Mouse (Mus musculus) frontal cortex, postnatal 10 days (tissue): ENCODE data around the gene Polr3h.

Experiments
- DNase-seq, 2 experiments: peaks; one replicate each; pipeline ENCODE4 v3.0.0; 2022; ENCODE audit warnings: low spot score in 2 of 2, mixed read lengths in 1 of 2

Polr3h gene

DNA sequence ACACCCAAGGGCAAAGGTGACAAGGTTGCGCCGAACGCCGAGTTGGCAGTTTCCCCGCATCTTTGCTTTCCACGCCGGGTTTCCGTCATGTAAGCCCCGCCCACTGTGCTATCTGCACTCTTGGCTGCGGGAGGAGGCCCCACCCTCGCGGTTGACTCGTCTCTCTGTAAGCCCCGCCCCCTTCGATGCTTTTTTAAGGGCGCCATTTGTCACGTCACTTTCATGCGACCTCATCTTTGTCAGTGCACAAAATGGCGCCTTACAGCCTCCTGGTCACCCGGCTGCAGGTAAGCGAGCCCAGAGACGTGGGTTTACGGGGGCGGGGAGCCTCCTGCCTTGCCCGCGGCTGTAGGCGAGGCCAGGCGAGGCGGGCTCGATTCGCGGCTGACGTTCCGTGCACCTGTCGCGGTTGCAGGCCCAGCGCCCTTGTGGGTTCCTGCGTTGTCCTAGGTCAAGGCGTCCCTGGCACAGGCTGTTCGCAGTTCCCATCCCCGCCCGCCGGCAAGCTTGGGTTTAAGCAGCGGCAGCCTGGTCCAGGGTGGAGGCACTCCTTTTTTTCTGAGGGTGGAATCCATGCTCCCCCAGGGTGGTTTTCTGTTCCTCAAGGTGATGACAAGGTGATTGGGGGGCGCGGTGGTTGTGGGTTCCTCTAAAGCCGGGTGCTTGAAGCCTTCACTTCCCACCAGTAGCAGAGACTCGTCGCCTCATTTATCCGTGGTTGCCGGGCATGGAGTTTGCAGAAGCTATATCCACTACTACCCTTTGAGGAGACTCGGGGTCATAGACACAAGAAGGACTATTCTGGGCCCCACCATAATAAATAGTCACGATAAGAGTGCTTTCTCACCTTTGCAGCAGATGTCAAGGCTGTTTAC lies 53.5 kb downstream of the Polr3h start, which contains the start of gene Aco2:
Gene Aco2 (plus strand): TSS at position 48 of the 875 bp plus-strand sequence.
- peak; percentile 99 for DNase-seq

DNA sequence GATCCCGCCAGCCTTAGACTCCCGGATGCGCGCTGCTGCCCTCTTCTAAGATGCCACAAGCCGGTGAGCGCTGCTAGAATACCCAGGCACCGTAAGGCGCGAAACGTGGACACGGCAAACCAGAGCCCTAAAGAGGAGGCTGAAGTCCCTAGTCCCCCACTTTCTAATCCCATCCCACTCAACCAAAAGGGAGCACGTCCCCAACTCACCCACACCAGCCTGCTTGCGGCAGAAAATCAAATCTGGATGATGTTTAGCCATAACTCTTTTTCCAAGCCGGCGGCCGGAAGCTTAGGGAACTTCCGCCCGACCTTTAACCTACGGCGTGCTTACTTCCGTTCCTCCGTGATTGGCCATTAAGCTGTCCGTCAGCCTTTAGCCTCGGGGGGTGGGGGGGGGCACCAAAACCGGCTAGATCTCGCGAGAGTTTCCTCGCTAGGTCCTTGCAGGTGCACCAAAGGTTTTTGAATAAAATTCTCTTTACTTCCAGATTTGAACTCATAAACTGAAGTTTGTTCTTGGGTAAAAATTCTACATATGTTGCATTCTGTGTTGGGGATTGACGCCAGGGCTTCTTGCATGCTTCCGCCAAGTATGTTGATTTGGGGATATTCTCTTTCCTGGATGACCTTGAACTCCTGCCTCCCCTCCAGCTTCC lies 54.3 kb downstream of the Polr3h start, which contains the start of gene Phf5a:
Gene Phf5a (minus strand): TSS at position 308 of the 658 bp plus-strand sequence.
- peak; percentile 77 to 79 for DNase-seq

DNA sequence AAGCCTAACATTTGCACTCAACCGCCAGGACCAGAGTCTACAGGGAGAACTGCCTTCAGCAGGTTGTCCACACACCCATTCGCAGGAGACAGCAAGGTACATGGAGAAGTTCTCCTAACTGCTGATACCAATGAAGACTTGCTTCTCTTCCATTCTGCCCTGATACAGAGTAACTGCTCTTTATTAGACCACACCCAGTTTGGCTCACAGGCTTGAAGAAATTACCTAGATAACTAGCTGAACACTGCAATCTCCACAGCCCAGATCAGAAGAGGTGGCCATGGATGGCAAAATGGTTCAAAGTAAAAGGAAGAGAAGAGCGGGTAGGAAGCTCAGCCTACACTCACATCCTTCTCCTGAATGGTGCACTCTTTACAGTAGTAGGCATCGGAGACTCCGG lies 56.1 kb downstream of the Polr3h start:
- DNase-seq = no peak

DNA sequence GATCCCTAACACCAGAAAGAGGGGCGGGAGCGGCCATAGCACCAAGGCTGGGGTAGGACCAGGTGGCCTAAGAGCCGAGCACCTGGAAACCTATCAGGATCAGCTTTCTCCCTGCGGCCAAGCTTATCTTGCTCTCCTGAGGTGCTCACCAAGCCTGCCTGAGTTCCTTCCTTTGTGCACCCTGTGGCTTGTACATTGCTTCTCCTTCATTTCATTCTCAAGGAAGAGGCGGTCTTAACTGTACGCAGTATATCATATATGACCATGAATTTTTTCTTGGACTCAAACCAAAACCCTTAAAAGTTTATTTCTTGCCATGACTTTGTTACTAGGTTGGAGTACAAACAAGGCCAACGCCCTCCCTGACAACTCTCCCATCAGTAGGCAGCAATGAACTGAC lies 61.8 kb downstream of the Polr3h start:
- no peak for DNase-seq

DNA sequence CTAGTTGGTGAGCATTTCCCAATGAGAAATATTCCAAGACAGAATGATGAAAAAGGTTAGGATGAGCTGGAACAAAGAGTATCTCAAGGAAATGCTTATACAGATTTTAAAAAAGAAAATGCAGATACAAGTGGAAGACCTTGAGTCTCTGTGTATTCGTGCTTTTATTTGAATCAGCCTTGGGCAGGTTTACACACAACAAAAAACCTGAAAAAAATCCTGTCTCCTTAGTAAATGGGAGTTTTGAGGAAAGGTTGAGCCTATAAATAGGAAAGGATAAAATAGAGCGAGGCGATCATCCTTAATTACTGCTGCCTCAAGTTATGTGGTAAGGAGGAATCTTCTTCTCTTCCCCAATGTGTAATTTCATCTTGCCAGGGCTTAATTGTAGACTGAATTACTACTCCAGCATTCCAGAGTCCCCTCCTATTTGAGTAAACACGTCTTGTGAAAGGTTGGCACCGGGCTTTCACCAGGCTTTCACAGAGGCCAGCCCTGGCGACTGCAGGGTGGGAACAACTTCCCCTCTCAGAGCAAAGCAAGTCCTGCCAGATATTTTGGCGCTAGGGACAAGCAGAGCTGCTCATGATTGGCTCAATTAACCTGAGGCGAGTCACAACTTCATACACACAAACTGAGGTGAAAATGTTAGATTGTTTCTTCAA lies 65.4 kb downstream of the Polr3h start:
- DNase-seq = no peak

DNA sequence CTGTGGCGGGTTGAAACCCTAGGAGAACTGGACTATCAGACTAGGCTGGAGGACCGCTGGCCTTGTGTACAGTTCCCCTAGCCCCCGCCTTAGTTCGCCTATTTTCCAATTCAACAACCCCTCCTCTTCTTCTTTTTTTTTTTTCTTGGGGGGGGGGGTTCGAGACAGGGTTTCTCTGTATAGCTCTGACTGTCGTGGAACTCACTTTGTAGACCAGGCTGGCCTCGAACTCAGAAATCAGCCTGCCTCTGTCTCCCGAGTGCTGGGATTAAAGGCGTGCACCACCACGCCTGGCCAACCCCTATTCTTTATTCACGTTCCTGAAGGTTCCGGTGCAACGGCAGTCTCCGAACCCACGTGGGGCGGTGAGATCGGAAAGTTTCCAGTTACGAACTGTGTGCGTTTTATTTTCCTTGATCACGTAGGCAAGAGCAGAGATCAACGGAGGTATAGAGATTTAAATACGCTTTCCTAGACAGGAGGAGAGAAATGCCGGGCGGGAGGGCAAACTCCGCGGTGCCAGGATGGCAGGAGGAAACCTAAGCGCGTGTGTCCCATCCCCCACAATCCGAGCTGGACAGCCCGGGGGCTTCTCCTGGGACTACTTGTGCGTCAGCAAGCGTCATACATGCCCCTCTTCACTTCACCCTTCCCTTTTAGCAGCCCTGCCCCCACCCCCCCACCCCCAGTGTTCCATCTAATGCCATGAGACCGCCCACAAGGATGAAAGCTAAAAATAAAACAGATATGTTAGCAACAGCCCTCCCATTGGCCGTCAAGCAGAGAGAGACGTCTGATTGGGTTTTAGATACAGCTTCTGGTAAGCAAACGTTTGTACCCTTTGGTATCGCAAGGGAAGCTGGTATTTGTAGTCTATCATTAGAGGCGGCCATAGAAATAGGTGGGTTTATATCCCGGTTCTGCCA lies 66.4 kb downstream of the Polr3h start:
- peak; percentile 85 to 91 for DNase-seq

DNA sequence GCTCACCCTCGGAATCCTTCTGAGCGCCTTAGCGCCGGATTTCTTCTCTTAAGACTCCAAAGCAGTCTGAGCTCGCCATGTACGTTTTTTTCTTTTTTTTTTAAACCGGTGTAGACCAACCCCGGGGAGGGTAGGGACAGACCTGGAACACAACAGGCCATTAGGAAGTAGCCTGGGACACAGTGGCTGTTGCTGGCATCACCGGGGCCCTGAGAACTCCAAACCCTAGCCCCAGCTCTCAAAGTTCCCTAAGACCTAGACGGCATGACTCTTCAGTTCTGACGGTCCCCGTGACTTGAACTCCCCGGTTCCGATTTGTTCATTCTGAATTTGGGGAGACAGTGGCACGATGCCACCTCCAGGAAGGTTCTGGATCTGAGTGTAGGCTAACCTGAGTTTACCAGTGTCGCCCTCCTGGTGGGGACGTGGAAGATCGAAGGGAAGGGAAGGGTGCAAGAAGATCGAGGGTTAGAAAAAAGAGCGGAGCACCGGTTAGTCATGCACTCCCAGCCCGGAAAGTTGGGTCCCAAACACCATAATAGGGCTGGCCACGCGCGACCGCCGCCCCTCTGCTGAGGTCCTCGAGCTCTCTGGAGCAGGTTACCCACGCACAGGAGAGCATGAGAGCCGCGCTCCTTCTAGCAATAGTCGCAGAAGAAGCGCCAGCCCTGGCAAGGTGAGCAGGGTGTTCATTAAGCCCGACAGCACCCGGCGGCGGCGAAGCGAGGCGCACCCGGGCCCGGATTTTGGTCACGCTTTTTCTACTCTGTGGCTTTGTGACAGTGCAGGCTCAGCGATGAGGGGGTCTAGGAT lies 67.3 kb downstream of the Polr3h start, which contains the start of gene Tob2:
Gene Tob2 (minus strand): TSS at position 280 of the 813 bp plus-strand sequence.
- DNase-seq = peak; percentile 64 to 71

DNA sequence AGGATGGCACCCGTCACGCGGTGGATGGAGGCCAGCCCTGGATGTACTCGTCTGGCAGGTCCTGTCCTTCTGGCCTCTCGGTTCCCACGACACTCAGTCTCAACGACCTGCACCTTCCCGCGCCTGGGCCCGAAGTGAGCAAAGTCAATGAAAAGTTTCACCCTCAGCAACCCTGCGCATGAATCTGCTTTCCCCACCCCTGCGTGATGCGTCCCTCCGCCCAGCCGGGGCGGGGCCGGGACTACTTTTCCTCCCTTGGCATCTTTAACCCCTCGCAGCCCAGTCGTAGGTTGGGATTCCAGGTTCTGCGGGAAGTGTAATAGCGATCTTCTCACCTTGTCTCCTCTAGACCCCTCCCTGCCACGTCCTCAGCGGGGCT lies 67.9 kb downstream of the Polr3h start:
- DNase-seq = peak; percentile 84 to 92

DNA sequence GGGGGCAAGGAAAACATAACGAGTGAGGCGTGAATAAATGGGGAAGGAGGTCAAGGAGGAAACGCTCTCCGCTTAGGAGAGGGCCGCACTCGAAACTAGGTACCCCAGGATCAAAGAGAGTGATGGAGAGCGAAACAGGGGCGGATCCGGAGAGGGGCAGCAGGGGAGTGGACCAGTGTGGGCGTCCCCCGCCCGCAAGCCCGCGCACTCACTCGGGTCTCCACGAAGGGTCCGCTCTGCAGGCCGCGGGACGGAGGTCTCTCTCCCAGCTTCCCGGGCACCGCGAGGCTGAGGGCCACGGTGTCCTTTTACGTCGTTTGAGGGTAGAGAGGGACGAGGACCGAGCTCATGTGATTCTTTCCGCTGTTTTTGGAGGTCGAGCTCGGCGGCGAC lies 68.3 kb downstream of the Polr3h start:
- no peak for DNase-seq

DNA sequence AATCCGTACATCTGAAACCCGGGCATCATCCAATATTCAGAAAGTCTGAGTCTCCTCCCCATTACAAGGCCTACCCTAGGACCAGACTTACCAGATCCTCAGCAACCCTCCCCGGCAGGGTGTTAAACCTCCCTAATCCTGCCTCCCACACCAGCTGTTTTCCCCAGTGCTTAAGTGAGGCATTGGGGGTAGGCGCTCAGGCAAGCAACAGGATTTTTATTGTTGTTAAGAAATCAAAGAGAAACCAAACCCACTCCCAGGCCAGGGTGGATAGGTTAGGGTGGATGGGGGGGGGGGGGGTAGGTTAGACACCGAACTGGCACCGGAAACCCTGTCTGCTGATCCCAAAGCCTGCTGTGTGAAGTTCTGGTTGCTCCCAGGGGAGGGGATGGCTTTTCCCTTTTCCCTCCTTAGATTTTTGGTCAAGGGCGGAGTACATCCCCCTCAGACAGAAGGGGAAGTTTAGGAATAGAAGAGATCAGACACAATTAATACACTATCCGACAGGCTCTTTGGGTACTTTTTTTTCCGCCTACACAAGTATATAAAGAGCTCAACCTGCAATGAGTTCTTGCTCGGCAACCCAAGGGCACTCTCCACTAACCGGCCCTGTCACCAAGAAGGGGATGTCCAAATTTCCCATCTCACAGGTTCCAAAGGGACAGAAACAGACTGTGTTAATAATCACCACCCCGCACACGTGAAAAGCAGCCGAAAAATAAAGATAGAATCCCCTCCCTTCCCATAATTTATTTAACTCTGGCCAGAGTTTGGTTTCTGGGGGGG lies 68.9 kb downstream of the Polr3h start:
- DNase-seq = no peak

DNA sequence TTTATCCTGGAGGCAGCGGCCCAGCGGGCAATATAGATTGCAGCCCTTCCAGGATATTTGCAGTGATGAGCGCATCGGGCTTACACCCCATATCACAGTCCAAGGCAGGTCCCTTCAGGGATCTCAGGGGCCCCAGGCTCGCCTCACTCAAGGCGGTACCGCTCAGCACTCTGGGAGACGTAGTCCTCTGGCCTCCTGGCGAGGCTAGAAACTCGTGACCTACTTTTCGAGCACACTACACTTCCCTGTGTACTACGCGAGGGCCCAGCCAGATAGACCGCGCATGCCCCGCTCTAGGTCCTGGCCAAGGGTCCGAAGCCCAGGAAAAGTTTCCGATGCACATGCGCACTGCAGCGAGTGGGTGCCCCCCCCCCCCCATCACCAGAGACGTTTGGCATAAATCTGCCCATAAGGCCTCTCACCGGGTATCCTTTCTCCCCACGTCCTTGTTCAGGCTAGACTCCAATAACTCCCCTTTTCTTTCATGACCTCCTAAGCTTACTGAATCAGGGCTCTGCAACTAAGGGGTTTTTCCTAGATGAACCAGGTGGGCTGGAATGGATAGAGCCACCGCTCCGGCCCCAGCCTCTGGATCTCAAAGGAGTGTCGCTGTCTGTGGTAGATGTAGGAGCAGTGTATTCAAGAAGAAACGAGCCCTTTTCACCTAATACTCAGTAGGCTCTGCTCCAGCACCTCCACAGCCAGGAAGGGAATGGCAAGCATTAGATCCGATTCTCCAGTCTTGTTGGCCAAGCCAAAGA lies 69.8 kb downstream of the Polr3h start:
- peak; percentile 77 to 79 for DNase-seq

DNA sequence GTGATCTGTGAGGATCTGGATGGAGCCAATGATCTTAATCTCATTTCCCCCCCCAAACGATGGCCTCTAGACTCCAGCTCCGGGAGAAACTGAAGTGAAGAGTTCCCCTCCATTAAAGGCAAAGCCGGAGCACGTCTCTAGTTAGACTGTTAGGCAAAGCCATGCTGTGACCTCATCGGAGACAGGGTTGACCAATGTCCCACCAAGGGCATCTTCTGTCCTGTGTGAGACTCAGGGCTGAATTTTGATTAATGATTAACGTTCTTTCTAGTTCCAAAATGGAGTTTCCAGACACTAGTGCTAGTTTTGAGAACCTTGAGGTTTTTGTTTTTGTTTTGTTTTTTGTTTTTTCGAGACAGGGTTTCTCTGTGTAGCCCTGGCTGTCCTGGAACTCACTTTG lies 73.0 kb downstream of the Polr3h start:
- DNase-seq = no peak

DNA sequence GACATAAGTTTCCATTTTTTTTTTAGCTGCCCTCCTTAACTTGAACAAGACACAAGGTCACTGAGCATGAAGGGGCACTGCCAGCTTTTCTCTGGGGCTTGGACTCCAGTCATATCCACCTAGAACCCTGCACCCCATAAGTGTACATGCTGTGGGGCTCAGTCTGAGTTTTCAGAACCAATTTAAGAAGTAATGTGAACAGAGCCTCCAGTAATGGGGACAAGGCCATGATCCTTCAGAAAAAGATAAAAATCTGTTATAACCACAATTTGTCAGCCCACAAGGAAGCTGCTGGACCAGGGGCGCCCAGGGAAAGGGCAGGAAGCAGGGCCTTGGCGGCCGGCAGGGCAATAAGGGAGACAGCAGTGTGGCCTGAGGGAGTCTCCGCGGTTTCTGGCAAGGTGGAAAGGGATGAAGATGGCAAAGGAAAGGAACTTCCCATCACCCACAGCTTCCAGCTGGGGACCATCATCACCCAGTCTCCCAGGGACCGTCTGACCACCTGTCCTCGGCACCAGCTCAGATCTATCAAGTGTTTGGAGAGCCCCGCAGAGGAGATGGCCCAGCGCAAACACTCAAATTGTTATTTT lies 73.5 kb downstream of the Polr3h start:
- DNase-seq = no peak

DNA sequence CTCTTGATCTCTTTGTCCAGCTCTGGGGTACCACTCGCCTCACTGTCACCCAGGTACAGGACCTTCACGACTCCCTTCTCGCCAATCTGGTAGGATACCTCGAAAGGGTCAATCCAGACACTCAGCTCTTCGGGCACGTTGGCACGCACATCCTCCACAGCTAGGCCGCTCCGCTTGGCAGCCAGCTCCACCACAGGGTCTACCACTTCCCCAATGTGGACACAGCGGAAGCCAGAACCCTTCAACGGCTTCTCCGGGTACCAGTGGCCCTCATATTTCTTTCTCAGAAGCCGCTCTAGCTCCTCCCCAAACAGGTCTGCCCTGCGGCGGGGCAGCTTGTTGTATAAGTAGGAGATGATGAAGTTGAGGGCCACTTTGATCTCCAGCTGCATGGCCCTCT lies 74.7 kb downstream of the Polr3h start:
- no peak for DNase-seq

DNA sequence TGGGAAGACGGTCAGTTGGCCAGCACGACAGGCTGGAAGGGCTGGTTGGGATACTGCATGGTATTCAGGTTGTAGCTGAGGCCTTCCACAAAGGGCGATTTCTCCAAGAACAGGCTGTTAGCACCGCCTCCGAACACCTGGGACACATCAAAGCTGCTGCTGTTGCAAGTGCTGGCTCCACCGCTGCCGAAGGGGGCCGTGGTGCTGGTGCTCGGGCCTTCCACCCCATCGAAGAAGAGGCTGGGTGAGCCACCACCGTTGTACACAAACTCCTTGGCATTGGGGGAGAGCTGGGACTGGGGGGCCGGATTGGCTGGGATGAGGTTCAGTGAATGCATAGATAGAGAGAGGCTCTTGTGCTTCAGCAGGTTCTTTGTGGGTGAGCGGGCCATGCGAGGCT lies 75.3 kb downstream of the Polr3h start:
- no peak for DNase-seq

DNA sequence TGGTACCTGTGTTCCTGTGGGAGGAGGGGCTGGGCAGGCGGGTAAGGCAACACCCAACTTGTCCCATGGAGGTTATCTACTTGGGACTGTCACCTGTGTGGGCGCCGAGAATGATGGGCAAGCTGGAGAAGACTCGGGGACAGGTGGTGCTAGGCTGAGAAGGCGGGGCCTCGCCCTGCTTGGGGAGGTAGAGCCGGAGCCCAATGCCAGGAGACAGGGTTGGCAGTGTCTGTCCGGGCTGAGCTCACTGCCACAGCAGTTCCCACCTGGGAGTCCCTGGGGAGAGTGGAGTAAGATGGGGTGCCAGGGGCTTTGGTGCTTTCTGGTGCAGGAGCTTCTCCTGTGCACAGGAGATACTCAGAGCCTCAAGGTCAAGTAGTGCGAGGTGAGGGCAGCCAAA lies 76.9 kb downstream of the Polr3h start:
- no peak for DNase-seq

DNA sequence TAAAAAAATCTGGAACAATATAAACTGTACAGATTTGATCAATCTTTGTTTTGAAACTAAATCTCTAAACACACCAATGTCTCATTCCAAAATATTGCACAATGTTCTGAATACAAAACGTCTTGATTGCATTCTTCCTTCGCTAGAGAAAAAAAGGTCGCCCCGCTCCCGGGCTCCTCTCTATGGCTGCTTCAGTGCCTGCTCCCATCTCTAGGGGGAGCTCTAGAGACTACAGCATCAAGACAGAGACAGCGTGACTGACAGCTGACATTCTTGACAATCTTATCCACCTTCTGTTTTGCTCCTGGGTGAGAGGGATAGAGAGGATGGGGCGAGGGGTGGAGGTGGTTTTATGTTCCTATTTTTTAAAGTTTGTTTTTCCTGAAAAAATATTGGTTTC lies 77.7 kb downstream of the Polr3h start:
- no peak for DNase-seq

DNA sequence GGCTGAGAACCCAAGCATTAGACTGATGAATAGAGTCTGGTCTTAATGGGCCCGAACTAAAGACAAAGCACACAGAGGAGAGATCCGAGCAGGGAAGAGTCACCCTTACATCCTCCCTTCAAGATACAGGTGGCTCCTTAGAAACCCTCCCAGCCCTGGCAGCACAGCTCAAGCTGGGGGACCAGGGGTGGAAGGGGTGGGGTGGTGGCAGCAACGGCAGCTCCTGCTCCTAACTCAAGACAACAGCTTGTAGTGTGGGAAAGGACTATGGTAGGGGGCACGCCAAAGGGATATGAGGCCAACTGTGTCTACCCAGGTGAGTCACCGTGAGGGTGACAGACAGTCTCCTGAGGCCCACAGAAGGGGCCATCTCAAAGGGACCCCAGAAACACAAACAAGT lies 78.2 kb downstream of the Polr3h start:
- no peak for DNase-seq

DNA sequence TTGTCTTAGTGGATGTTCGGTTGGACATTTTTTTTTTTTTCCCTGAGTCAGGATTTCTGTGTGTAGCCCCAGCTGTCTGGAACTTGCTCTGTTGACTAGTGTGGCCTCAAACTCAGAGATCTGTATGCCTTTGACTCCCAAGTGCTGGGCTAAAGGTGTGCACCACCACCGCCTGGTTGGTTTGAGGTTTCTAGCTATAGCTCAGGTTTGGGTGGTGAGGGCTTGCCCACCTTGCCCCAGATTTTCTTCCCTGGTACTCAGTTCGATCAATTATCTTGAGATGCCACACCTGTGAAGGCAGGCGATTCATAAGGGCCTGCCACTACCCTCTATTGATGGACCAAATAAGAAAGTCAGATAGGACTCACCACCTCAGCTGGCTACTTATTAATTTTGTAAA lies 78.9 kb downstream of the Polr3h start:
- no peak for DNase-seq
